Mouse (Mus musculus): ENCODE measurements at regions not wholly inside any gene's neighbourhood (a gene's known extent, or its start where the extent isn't known, plus 50 kb on each side); places are given as distances from the start of the nearest gene placed in this dataset.

DNA sequence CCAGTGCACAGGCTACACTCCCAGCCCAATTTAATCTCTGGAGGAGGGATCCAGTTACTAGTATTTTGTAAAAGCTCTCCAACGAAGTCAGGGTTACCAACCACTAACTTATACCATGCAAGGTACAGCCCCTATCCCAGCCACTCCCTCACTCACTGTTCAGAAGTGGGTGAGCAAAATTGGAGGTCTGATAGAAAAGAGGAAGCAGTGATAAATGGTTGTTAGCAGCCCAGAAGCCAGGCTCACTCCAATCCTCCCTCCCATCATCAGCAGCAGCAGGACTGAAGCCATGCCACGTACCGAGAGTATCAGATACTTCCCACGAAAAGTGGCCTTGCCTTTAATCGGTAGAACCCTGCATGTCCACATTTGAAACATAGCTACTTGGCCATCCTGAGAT, 86.1 kb downstream of the Efnb1 start:
- TF ChIP-seq EP300 (IDR thresholded peaks at IDR 0.05): no peak
- no peak for TF ChIP-seq CTCF (IDR thresholded peaks at IDR 0.05)
